Mouse (Mus musculus): Measurements from ENCODE around the gene Vapb. TPM values are rescaled to one million over a fixed set of nuclear protein-coding genes. Genes with fewer than 3 reads are reported as not detected.

Gene Vapb
- polyA plus RNA-seq, 1 experiment = 3.3 TPM

- no peaks in the 10 kb centered on the region for H3K27me3 ChIP-seq (ENCODE audit: control insufficient read depth)
- no peak overlapping the region for H3K4me3 ChIP-seq (replicated peaks)
- peaks cover 55% of the 10 kb centered on the region for H3K36me3 ChIP-seq (ENCODE audit: control insufficient read depth)
- TF ChIP-seq GATA1 (IDR thresholded peaks at IDR 0.05; ENCODE audit: low read length) = no peak
- TF ChIP-seq TAL1 (IDR thresholded peaks at IDR 0.05; ENCODE audit: low read length) = no peak
- no peaks in the 10 kb centered on the region for H3K4me1 ChIP-seq (ENCODE audit: control insufficient read depth)
- no peaks in the 10 kb centered on the region for H3K9me3 ChIP-seq (ENCODE audit: control insufficient read depth, low read length)
Measured at GRCm38 (mm10) chr2:173776108-173776507, 38.8 kb downstream of the Vapb start.

- no peak for TF ChIP-seq GATA1 (IDR thresholded peaks at IDR 0.05; ENCODE audit: low read length)
- TF ChIP-seq TAL1 (IDR thresholded peaks at IDR 0.05; ENCODE audit: low read length) = no peak
- peaks cover 46% of the 10 kb centered on the region for H3K36me3 ChIP-seq (ENCODE audit: control insufficient read depth)
- H3K4me3 ChIP-seq (replicated peaks) = no peak overlapping the region
- H3K27me3 ChIP-seq (ENCODE audit: control insufficient read depth) = no peaks in the 10 kb centered on the region
- H3K4me1 ChIP-seq (ENCODE audit: control insufficient read depth) = no peaks in the 10 kb centered on the region
- no peaks in the 10 kb centered on the region for H3K9me3 ChIP-seq (ENCODE audit: control insufficient read depth, low read length)
Measured at GRCm38 (mm10) chr2:173780931-173781330, 43.6 kb downstream of the Vapb start.

- Histone ChIP-seq H3K9me3 (ENCODE audit: control insufficient read depth, low read length) (no peaks in the 10 kb centered on the region), H3K27me3 (ENCODE audit: control insufficient read depth) (no peaks in the 10 kb centered on the region), H3K36me3 (ENCODE audit: control insufficient read depth) (peaks cover 19% of the 10 kb centered on the region), H3K4me3 (replicated peaks) (no peak overlapping the region), H3K4me1 (ENCODE audit: control insufficient read depth) (no peaks in the 10 kb centered on the region)
- TF ChIP-seq GATA1 (IDR thresholded peaks at IDR 0.05; ENCODE audit: low read length) = no peak
- TF ChIP-seq TAL1 (IDR thresholded peaks at IDR 0.05; ENCODE audit: low read length) = no peak
Measured at GRCm38 (mm10) chr2:173784366-173784765, 47.1 kb downstream of the Vapb start.

GRCm38 (mm10) chr2:173784884-173785283 is 47.6 kb downstream of the Vapb start:
- no peak overlapping the region for H3K4me3 ChIP-seq (replicated peaks)
- no peaks in the 10 kb centered on the region for H3K4me1 ChIP-seq (ENCODE audit: control insufficient read depth)
- peaks cover 16% of the 10 kb centered on the region for H3K36me3 ChIP-seq (ENCODE audit: control insufficient read depth)
- no peaks in the 10 kb centered on the region for H3K9me3 ChIP-seq (ENCODE audit: control insufficient read depth, low read length)
- no peaks in the 10 kb centered on the region for H3K27me3 ChIP-seq (ENCODE audit: control insufficient read depth)
- TF ChIP-seq GATA1 (IDR thresholded peaks at IDR 0.05; ENCODE audit: low read length) = no peak
- no peak for TF ChIP-seq TAL1 (IDR thresholded peaks at IDR 0.05; ENCODE audit: low read length)

- H3K4me1 ChIP-seq (ENCODE audit: control insufficient read depth) = no peaks in the 10 kb centered on the region
- H3K36me3 ChIP-seq (ENCODE audit: control insufficient read depth) = no peaks in the 10 kb centered on the region
- H3K27me3 ChIP-seq (ENCODE audit: control insufficient read depth) = no peaks in the 10 kb centered on the region
- H3K9me3 ChIP-seq (ENCODE audit: control insufficient read depth, low read length) = no peaks in the 10 kb centered on the region
- TF ChIP-seq TAL1 (IDR thresholded peaks at IDR 0.05; ENCODE audit: low read length) (no peak), GATA1 (IDR thresholded peaks at IDR 0.05; ENCODE audit: low read length) (no peak)
- H3K4me3 ChIP-seq (replicated peaks) = no peak overlapping the region
Measured at GRCm38 (mm10) chr2:173789945-173790804, 52.9 kb downstream of the Vapb start.

- no peaks in the 10 kb centered on the region for H3K9me3 ChIP-seq (ENCODE audit: control insufficient read depth, low read length)
- H3K36me3 ChIP-seq (ENCODE audit: control insufficient read depth) = no peaks in the 10 kb centered on the region
- TF ChIP-seq GATA1 (IDR thresholded peaks at IDR 0.05; ENCODE audit: low read length) (no peak), TAL1 (IDR thresholded peaks at IDR 0.05; ENCODE audit: low read length) (no peak)
Measured at GRCm38 (mm10) chr2:173791904-173792757, 54.8 kb downstream of the Vapb start.

GRCm38 (mm10) chr2:173794018-173794417 is 56.7 kb downstream of the Vapb start:
- H3K4me1 ChIP-seq (ENCODE audit: control insufficient read depth) = no peaks in the 10 kb centered on the region
- no peaks in the 10 kb centered on the region for H3K36me3 ChIP-seq (ENCODE audit: control insufficient read depth)
- H3K4me3 ChIP-seq (replicated peaks) = no peak overlapping the region
- H3K27me3 ChIP-seq (ENCODE audit: control insufficient read depth) = no peaks in the 10 kb centered on the region
- H3K9me3 ChIP-seq (ENCODE audit: control insufficient read depth, low read length) = no peaks in the 10 kb centered on the region
- TF ChIP-seq TAL1 (IDR thresholded peaks at IDR 0.05; ENCODE audit: low read length) (no peak), GATA1 (IDR thresholded peaks at IDR 0.05; ENCODE audit: low read length) (no peak)

More at GRCm38 (mm10) chr2:173791904-173792757, 54.8 kb downstream of the Vapb start:
- Histone ChIP-seq H3K4me1 (ENCODE audit: control insufficient read depth) (no peaks in the 10 kb centered on the region), H3K27me3 (ENCODE audit: control insufficient read depth) (no peaks in the 10 kb centered on the region), H3K4me3 (replicated peaks) (no peak overlapping the region)

- TF ChIP-seq TAL1 (IDR thresholded peaks at IDR 0.05; ENCODE audit: low read length) = no peak
- TF ChIP-seq GATA1 (IDR thresholded peaks at IDR 0.05; ENCODE audit: low read length) = no peak
- Histone ChIP-seq H3K9me3 (ENCODE audit: control insufficient read depth, low read length) (no peaks in the 10 kb centered on the region), H3K36me3 (ENCODE audit: control insufficient read depth) (no peaks in the 10 kb centered on the region), H3K4me1 (ENCODE audit: control insufficient read depth) (no peaks in the 10 kb centered on the region), H3K27me3 (ENCODE audit: control insufficient read depth) (no peaks in the 10 kb centered on the region), H3K4me3 (replicated peaks) (no peak overlapping the region)
Measured at GRCm38 (mm10) chr2:173794531-173795510, 57.5 kb downstream of the Vapb start.

Measured in erythroblast, embryonic 14.5 days (primary cell).